Mouse (Mus musculus) embryonic facial prominence, embryonic 13.5 days (tissue): ENCODE data around the gene Pxdn. TPM values are rescaled to one million over a fixed set of nuclear protein-coding genes. Genes with fewer than 3 reads are reported as not detected.

Experiments used
- ATAC-seq: fragments of 200-750 bp; cut with Nextera tagmentation; 2 replicates; pipeline ENCODE4 v1.8.0; 2017; ENCODE audit warnings: low read depth; ENCODE audit not compliant: insufficient number of reproducible peaks, insufficient read depth, low FRiP score, low TSS enrichment
- H3K27ac ChIP-seq: fragments of 300-500 bp; sonication (generic); 2 replicates; pipeline ENCODE4 v1.5.1; 2015; ENCODE audit warnings: moderate library complexity, mild to moderate bottlenecking, inconsistent platforms
- H3K27me3 ChIP-seq: fragments of 300-500 bp; sonication (generic); 2 replicates; pipeline ENCODE4 v1.6.1; 2015; ENCODE audit warnings: mild to moderate bottlenecking, inconsistent platforms
- H3K36me3 ChIP-seq: fragments of 300-500 bp; sonication (generic); 2 replicates; pipeline ENCODE4 v1.6.1; 2015; ENCODE audit warnings: mild to moderate bottlenecking, inconsistent platforms
- H3K4me1 ChIP-seq: fragments of 300-500 bp; sonication (generic); 2 replicates; pipeline ENCODE4 v1.6.1; 2015; ENCODE audit warnings: inconsistent platforms
- H3K4me2 ChIP-seq: fragments of 300-500 bp; sonication (generic); 2 replicates; pipeline ENCODE4 v1.6.1; 2015; ENCODE audit warnings: moderate library complexity, mild to moderate bottlenecking, inconsistent platforms
- H3K4me3 ChIP-seq: fragments of 300-500 bp; sonication (generic); 2 replicates; pipeline ENCODE4 v1.5.1; 2015; ENCODE audit warnings: mild to moderate bottlenecking, inconsistent platforms
- H3K9ac ChIP-seq: fragments of 300-500 bp; sonication (generic); 2 replicates; pipeline ENCODE4 v1.6.1; 2015; ENCODE audit warnings: mild to moderate bottlenecking, inconsistent platforms
- H3K9me3 ChIP-seq: fragments of 300-500 bp; sonication (generic); 2 replicates; pipeline ENCODE4 v1.6.1; 2016; ENCODE audit warnings: inconsistent platforms
- WGBS: fragments of 180-500 bp; shearing (Covaris S2); methylation state at CpG from one replicate; pipeline ENCODE4 v1.1.7; 2015; ENCODE audit warnings: mixed read lengths; 5-methylcytosine and 5-hydroxymethylcytosine counted together
- polyA plus RNA-seq: library from polyadenylated mRNA; unstranded; fragments of >200 nt; fragmentation: Nextera tagmentation; extraction: Ambion mirVana; gene quantifications from 2 replicates; pipeline ENCODE4 v1.2.1, GENCODE M21; 2015

Gene Pxdn
- polyA plus RNA-seq, 1 experiment from 2014 or later = 90.1 TPM

GRCm38 (mm10) chr12:29954464-29954863, 17.1 kb downstream of the Pxdn start:
- Histone ChIP-seq H3K27ac (peak overlapping the region; percentile 75), H3K27me3 (no peaks in the 10 kb centered on the region), H3K9ac (no peak overlapping the region), H3K36me3 (no peaks in the 10 kb centered on the region), H3K4me1 (peaks cover 58% of the 10 kb centered on the region), H3K4me2 (no peak overlapping the region), H3K4me3 (no peak overlapping the region), H3K9me3 (no peaks in the 10 kb centered on the region)
- no peak for ATAC-seq
- WGBS = 68% methylated on average over 3 of the region's 3 CpGs

GRCm38 (mm10) chr12:29956969-29957368, 19.6 kb downstream of the Pxdn start:
- Histone ChIP-seq H3K36me3 (no peaks in the 10 kb centered on the region), H3K4me3 (no peak overlapping the region), H3K27me3 (no peaks in the 10 kb centered on the region), H3K4me2 (no peak overlapping the region), H3K9ac (no peak overlapping the region), H3K9me3 (no peaks in the 10 kb centered on the region), H3K4me1 (peaks cover 54% of the 10 kb centered on the region), H3K27ac (no peak overlapping the region)
- ATAC-seq = no peak
- 82% methylated on average over 12 of the region's 12 CpGs for WGBS

- H3K4me2 ChIP-seq = no peak overlapping the region
- no peak overlapping the region for H3K9ac ChIP-seq
- H3K4me1 ChIP-seq = peaks cover 39% of the 10 kb centered on the region
- no peaks in the 10 kb centered on the region for H3K9me3 ChIP-seq
- no peak for ATAC-seq
- peaks cover 7% of the 10 kb centered on the region; the same call in 1 of the 2 replicates for H3K36me3 ChIP-seq
- H3K27me3 ChIP-seq = no peaks in the 10 kb centered on the region
- no peak overlapping the region for H3K27ac ChIP-seq
- no peak overlapping the region for H3K4me3 ChIP-seq
- 84% methylated on average over 5 of the region's 5 CpGs for WGBS
Observed at GRCm38 (mm10) chr12:29958637-29959036, 21.2 kb downstream of the Pxdn start.

- WGBS = 89% methylated on average over 1 of the region's 1 CpGs
- peaks cover 13% of the 10 kb centered on the region; the same call in 1 of the 2 replicates for H3K36me3 ChIP-seq
Observed at GRCm38 (mm10) chr12:29961041-29961440, 23.6 kb downstream of the Pxdn start.

GRCm38 (mm10) chr12:29965016-29965415, 27.6 kb downstream of the Pxdn start:
- Histone ChIP-seq H3K4me2 (no peak overlapping the region), H3K4me3 (no peak overlapping the region), H3K27me3 (no peaks in the 10 kb centered on the region), H3K9me3 (no peaks in the 10 kb centered on the region), H3K36me3 (peaks cover 13% of the 10 kb centered on the region; the same call in 1 of the 2 replicates), H3K9ac (no peak overlapping the region), H3K4me1 (peaks cover 30% of the 10 kb centered on the region), H3K27ac (peak overlapping the region; percentile 13; the same call in 1 of the 2 replicates)
- WGBS = 87% methylated on average over 6 of the region's 6 CpGs
- no peak for ATAC-seq

More at GRCm38 (mm10) chr12:29961041-29961440, 23.6 kb downstream of the Pxdn start:
- Histone ChIP-seq H3K27me3 (no peaks in the 10 kb centered on the region), H3K4me3 (no peak overlapping the region), H3K27ac (no peak overlapping the region), H3K9me3 (no peaks in the 10 kb centered on the region), H3K4me2 (no peak overlapping the region), H3K9ac (no peak overlapping the region), H3K4me1 (peaks cover 41% of the 10 kb centered on the region)
- ATAC-seq = no peak

GRCm38 (mm10) chr12:29971795-29972464, 34.5 kb downstream of the Pxdn start:
- Histone ChIP-seq H3K9me3 (no peaks in the 10 kb centered on the region), H3K27me3 (no peaks in the 10 kb centered on the region), H3K36me3 (peaks cover 23% of the 10 kb centered on the region), H3K9ac (no peak overlapping the region), H3K4me2 (no peak overlapping the region), H3K4me3 (no peak overlapping the region), H3K4me1 (peaks cover 35% of the 10 kb centered on the region), H3K27ac (peak overlapping the region; percentile 53)
- ATAC-seq = no peak
- 77% methylated on average over 7 of the region's 7 CpGs for WGBS

- Histone ChIP-seq H3K4me3 (no peak overlapping the region), H3K4me2 (no peak overlapping the region), H3K27ac (peak overlapping the region; percentile 53), H3K4me1 (peaks cover 35% of the 10 kb centered on the region), H3K9me3 (no peaks in the 10 kb centered on the region), H3K36me3 (peaks cover 25% of the 10 kb centered on the region), H3K27me3 (no peaks in the 10 kb centered on the region), H3K9ac (no peak overlapping the region)
- no peak for ATAC-seq
- 45% methylated on average over 6 of the region's 6 CpGs for WGBS
Observed at GRCm38 (mm10) chr12:29972533-29972932, 35.1 kb downstream of the Pxdn start.

GRCm38 (mm10) chr12:29980076-29980475, 42.7 kb downstream of the Pxdn start:
- no peaks in the 10 kb centered on the region for H3K9me3 ChIP-seq
- no peak for ATAC-seq
- H3K27ac ChIP-seq = no peak overlapping the region
- H3K27me3 ChIP-seq = no peaks in the 10 kb centered on the region
- no peak overlapping the region for H3K4me3 ChIP-seq
- H3K4me2 ChIP-seq = no peak overlapping the region
- peaks cover 83% of the 10 kb centered on the region for H3K36me3 ChIP-seq
- WGBS = 53% methylated on average over 8 of the region's 8 CpGs
- no peaks in the 10 kb centered on the region; the same call in 1 of the 2 replicates for H3K4me1 ChIP-seq
- H3K9ac ChIP-seq = no peak overlapping the region; the same call in 1 of the 2 replicates

GRCm38 (mm10) chr12:29981722-29982293, 44.4 kb downstream of the Pxdn start:
- ATAC-seq = no peak
- no peak overlapping the region for H3K4me3 ChIP-seq
- 91% methylated on average over 7 of the region's 7 CpGs for WGBS
- H3K36me3 ChIP-seq = peaks cover 89% of the 10 kb centered on the region
- H3K4me1 ChIP-seq = no peaks in the 10 kb centered on the region; the same call in 1 of the 2 replicates
- no peak overlapping the region for H3K27ac ChIP-seq
- no peak overlapping the region for H3K9ac ChIP-seq
- H3K4me2 ChIP-seq = no peak overlapping the region
- no peaks in the 10 kb centered on the region for H3K9me3 ChIP-seq
- H3K27me3 ChIP-seq = no peaks in the 10 kb centered on the region

GRCm38 (mm10) chr12:29983190-29983589, 45.8 kb downstream of the Pxdn start:
- H3K36me3 ChIP-seq = peaks cover 94% of the 10 kb centered on the region
- H3K4me1 ChIP-seq = no peaks in the 10 kb centered on the region; the same call in 1 of the 2 replicates
- no peak for ATAC-seq
- 94% methylated on average over 9 of the region's 9 CpGs for WGBS
- H3K4me3 ChIP-seq = no peak overlapping the region
- H3K4me2 ChIP-seq = no peak overlapping the region
- no peak overlapping the region for H3K27ac ChIP-seq
- H3K9me3 ChIP-seq = no peaks in the 10 kb centered on the region
- H3K27me3 ChIP-seq = no peaks in the 10 kb centered on the region
- H3K9ac ChIP-seq = no peak overlapping the region

- H3K4me2 ChIP-seq = no peak overlapping the region
- H3K4me1 ChIP-seq = no peaks in the 10 kb centered on the region; the same call in 1 of the 2 replicates
- WGBS = 84% methylated on average over 6 of the region's 6 CpGs
- H3K4me3 ChIP-seq = no peak overlapping the region
- no peaks in the 10 kb centered on the region for H3K27me3 ChIP-seq
- ATAC-seq = no peak
- H3K27ac ChIP-seq = no peak overlapping the region
- H3K9ac ChIP-seq = no peak overlapping the region
- no peaks in the 10 kb centered on the region for H3K9me3 ChIP-seq
- peaks cover 89% of the 10 kb centered on the region for H3K36me3 ChIP-seq
Observed at GRCm38 (mm10) chr12:29985126-29985525, 47.7 kb downstream of the Pxdn start.

GRCm38 (mm10) chr12:29986241-29986640, 48.8 kb downstream of the Pxdn start:
- H3K9ac ChIP-seq = no peak overlapping the region
- H3K27me3 ChIP-seq = no peaks in the 10 kb centered on the region
- no peaks in the 10 kb centered on the region for H3K4me1 ChIP-seq
- peaks cover 90% of the 10 kb centered on the region for H3K36me3 ChIP-seq
- no peak overlapping the region for H3K4me2 ChIP-seq
- no peak overlapping the region for H3K4me3 ChIP-seq
- ATAC-seq = no peak
- H3K27ac ChIP-seq = no peak overlapping the region
- H3K9me3 ChIP-seq = no peaks in the 10 kb centered on the region
- 88% methylated on average over 10 of the region's 10 CpGs for WGBS
